Mouse (Mus musculus): ENCODE data around the gene Cep83. TPM values are rescaled to one million over a fixed set of nuclear protein-coding genes. Genes with fewer than 3 reads are reported as not detected.
"Not testable (repeated sequence)": the region's sequence is repeated elsewhere in the genome, so short reads cannot be mapped to it uniquely, and the experiment has no call there.

Cep83 gene
- total RNA-seq (2015; ENCODE audit: low replicate concordance) (15.9 and 34.0 TPM in 2 replicates), total RNA-seq (2017; ENCODE audit: low replicate concordance) (40.9 and 56.0 TPM in 2 replicates)

DNA sequence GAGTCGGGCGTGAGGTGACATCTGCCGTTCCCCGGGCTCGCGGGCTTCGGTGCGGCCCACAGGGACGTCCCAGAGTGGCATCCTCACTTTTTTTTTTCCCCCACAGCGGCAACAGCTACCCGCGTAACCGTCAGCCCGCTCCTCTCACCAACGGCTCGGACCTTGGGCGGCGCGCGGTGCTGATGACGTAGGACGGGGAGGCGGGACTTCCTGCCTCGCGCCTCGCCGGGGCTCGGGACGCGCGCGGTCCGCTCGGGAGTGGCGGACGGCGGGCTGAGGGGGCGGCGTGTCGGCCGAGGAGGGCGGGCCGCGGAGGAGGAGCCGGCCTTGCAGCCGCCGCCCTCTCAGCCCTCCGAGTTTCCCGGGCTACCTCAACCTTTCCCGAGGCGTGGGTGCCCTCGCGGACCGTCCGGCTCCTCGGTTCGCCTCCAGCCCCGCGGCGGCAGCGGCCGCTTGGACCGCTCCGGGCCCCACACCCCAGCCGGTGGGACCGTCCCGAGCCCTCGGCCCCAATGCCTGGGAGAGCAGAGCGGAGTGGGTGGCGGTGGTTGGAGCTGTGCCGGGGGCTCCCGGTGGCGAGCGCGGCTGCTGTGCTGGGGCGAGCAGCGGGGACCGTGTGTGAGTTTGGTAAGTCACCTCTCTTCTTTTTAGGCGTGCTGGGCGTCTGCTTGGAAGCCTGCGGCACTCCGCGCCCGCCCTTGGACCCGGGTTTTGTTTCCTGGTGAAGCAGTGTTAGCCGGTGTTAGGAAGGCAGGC lies at the start of gene Cep83:
Gene Cep83 (plus strand): TSS at position 235 of the 756 bp plus-strand sequence.
- ATAC-seq (replicated peaks; ENCODE audit: low FRiP score, poor library complexity, severe bottlenecking) = peak; percentile 90

DNA sequence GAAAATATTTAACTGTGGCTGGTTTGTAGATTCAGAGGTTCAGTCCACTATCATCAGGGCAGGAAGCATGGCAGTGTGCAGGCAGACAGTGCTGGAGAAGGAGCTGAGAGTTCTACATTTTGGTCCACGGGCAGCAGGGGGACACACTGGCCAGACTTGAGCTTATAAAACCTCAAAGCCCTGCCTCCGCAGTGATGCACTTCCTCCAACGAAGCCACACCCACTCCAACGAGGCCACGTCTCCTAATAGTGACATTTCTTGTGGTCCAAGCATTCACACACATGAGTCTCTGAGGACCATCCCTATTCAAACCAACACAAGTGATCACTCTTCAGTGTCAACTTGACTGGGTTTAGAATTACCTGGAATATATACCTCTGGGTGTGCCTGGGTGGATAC lies 49.2 kb upstream of the Cep83 start:
- no peak for ATAC-seq (replicated peaks; ENCODE audit: low FRiP score, poor library complexity, severe bottlenecking)

DNA sequence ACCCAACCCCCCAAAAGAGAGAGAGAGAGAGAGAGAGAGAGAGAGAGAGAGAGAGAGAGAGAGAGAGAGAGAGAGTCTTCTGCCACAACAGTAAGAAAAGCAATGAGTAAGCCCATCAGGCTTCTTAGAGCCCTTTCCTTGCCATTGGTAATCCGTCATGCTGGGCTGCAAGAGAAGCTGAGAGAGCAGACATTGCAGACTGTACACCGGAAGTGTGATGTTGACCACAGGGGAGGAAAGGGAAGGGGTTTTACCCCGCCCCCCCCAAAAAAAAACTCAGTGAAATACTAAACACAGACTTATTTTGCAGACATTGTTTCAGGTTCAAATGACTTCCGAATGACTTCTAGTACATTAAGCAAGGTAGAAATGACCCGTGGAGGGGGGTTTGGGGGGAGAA lies 48.4 kb upstream of the Cep83 start:
- no peak for ATAC-seq (replicated peaks; ENCODE audit: low FRiP score, poor library complexity, severe bottlenecking)

DNA sequence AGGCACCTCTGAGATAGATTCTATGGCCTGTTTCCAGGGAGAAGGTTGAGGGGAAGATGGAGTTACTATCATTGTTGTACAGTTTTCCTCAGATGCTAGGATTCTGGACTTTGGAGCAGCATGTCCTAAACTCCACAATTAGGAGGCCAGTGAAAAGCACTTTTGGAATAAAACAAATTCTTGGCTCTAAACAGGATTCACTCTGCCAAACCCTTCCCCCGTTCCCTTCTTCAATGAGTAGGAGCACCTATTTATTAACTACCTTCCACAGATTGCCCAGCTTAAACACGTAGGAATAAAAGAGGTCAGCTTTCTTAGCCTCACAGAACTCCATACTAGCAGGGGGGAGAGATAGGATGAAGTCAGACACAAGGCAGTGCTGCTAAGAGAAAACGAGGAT lies 24.4 kb upstream of the Cep83 start:
- no peak for ATAC-seq (replicated peaks; ENCODE audit: low FRiP score, poor library complexity, severe bottlenecking)

DNA sequence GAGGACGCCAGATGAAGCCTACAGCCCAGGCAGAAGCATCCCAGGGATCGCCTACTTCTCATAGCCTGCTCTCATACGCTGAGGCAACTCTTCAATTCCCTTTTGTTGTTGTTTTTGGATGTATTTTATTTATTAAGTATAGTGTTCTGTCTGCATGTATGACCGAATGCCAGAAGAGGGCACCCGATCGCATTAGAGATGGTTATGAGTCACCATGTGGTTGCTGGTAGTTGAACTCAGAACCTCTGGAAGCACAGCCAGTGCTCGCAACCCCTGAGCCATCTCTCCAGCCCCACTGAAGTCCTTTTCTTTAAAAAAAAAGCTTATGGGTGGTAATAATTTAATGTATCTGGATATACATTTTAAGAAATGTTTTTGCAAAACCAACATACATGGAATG lies 24.0 kb upstream of the Cep83 start:
- ATAC-seq (replicated peaks; ENCODE audit: low FRiP score, poor library complexity, severe bottlenecking) = no peak

DNA sequence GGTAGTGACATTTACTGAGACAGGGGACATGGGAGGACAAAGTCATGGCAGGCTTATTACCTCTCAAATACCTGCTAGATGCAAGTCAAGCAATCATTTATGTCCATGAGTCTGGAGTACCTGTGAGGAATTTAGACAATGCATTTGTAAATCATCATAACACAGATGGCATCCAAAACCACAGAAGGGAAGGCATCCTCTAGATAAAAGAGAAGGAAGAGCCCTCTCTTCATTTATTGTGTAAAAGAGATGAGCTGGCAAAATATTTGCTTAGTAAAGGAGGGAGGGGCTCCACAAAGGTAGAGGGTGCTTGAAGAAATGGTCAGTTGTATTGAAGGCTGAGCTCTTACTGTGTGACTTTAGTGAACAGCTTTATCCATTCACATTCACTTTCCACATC lies 20.3 kb upstream of the Cep83 start:
- ATAC-seq (replicated peaks; ENCODE audit: low FRiP score, poor library complexity, severe bottlenecking) = no peak

DNA sequence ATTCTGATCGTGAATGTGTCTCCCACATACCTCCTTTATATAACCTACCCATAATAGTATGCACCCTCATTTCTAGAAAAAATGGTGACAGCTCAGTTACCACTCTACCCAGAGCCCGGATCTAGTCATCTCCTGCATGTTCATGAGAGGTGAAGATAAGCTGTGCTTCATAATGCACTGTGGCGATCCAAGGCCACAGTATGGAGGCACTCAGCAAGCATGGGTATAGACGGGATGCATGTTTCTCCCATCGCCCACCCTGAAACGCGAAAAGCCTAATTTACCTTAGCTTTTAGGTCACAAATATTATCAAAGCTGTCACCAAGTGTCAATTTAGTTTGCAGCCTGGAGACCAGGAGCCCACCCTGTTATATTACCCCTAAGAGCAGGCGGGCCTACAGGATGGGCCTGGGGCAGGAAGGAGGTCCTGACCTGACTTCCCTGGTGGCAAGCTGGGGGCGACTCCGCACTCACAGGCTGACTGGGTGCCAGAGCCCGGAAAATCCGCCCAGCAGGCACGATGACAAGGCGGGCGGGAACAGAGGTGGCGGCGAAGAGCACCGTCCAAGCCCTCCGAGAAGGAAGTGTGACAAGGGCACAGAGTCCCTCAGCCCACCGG lies 544 bp upstream of the Cep83 start:
- peak; percentile 86 for ATAC-seq (replicated peaks; ENCODE audit: low FRiP score, poor library complexity, severe bottlenecking)

DNA sequence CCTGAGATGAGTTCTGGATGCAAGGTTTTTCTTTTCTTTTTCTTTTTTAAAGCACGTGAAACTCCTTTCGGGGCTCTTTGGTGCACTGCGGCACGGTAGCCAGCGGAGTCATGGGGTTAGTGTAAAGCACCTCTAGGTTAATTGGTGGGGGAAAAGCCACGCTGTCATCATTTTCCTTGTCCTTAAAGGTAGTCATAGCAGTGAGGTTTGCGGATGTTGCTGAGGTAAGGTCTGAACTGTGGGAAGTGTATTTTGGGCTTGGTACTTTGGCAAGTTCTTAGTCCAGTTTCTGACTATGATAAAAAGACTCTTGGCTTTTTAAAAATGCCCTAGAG lies 689 bp downstream of the Cep83 start:
- peak; percentile 8; the same call in 1 of the 2 replicates for ATAC-seq (replicated peaks; ENCODE audit: low FRiP score, poor library complexity, severe bottlenecking)

DNA sequence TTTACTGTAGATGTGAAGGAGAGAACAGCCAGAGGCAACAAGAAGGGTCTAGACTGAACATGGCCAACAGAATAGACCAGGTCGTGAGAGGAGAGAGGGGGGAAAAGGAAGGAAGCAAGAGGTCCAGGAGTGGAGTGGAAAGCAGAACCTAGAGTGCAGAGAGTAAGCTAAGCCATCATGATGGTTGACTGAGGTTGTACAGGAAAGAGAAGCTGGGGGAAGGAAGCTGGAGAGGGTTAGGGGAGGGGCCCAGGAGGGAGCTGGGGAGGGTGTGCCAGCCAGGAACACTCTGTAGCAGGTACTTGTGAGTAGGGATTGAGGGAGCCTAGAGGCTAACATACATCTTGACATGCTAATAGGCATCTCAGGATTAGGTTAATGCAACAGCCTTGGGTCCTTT lies 1.9 kb downstream of the Cep83 start:
- ATAC-seq (replicated peaks; ENCODE audit: low FRiP score, poor library complexity, severe bottlenecking) = no peak

DNA sequence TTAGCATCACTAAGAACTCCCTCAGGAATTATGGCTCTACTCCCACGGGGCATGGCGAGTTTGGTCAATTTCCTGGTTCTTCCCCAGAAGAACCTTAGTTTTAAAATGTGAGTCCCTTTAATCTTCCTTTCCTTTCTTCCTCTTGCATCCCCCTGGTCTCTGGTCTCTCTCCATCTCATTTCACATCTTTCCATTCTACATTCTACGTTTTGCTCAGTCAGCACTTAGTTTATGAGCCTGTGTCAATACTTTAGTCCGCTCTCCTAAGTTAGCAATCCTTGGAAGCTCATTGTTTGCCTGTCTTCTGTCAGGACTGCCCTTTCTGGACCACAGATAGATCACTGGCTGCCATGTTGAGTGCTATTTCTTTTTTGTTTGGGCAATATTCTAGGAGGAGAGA lies 3.7 kb downstream of the Cep83 start:
- no peak for ATAC-seq (replicated peaks; ENCODE audit: low FRiP score, poor library complexity, severe bottlenecking)

DNA sequence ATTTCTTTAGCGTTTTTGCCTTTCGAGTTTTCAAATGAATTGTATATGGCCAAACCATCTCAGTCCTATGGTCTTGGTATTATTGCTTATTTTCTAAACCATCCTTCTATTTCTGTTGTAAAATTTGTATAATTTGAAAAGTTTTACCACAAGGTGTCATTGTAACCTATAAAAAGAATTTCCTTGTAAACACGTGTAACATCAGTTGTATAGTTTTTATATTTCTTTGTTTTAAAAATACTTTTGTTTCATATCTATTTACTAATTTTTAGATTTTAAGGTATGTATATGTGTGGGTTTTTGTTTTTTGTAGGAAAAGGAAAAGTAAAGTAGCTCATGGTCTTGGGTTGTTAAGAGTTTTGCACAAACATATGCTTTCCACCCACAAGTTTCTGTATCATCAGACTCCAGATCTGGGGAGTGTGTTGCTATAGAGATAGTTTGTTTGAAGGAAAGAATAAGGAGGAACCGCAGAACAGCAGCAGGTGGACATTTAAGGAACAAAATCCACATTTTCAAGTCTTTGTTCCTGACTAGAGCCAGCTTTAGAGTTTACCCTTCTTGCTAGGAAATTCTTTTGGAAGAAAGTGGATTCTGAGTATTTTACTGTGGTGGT lies 17.3 kb downstream of the Cep83 start:
- ATAC-seq (replicated peaks; ENCODE audit: low FRiP score, poor library complexity, severe bottlenecking) = no peak

DNA sequence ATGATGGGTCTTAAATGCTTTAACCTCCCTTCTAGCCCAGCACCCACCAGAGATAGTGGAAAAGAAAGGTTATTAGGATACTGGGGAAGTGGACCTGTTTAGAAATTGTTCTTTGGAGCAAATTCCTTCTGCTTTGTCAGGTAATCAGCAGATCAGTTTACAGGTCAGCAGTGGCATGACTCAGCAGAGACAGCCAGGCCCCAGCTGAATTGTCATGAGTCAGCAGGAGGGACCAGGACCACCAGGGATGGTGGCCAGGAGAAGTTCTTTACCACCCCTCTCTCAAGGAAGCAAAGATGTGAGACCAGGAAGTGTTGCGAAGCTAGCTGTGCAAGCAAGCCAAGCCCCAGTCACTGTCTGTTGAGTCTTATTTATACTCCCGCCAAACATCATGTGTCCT lies 18.2 kb downstream of the Cep83 start:
- ATAC-seq (replicated peaks; ENCODE audit: low FRiP score, poor library complexity, severe bottlenecking) = 0 out of 2 replicates have a peak, but pooled peaks have one; percentile 42

DNA sequence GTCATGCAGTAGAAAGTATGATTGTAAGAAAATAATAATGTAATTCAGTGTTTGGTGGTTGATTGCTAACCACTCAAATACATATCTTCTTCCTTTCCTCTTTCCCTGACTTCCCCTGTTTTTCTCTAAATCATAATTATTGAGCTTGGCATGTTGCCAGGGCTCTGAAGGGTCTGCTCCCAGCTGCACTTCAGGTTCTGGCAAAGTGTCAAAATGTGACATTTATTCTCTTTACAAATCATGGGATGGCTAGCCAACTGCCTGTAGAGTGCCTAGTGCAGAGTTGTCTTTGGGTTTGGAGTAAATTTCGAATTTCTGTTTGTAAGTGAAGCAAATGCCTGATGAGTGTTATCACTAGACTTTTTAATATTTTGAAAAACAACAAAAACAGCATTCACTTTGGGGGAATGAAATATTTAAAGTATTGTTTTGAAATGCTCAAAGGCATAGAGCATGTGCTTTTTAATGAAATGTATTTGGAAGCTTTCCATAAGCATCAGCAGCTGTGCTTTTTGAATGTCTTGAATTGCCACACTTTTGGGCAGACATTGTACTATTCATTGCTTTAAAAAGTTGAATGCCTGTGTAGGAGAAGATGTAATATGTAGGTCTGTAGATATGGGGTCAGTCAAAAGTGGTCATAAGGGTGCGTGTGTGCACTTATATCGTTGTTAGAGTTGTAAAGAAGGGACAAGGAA lies 21.3 kb downstream of the Cep83 start:
- ATAC-seq (replicated peaks; ENCODE audit: low FRiP score, poor library complexity, severe bottlenecking) = no peak

DNA sequence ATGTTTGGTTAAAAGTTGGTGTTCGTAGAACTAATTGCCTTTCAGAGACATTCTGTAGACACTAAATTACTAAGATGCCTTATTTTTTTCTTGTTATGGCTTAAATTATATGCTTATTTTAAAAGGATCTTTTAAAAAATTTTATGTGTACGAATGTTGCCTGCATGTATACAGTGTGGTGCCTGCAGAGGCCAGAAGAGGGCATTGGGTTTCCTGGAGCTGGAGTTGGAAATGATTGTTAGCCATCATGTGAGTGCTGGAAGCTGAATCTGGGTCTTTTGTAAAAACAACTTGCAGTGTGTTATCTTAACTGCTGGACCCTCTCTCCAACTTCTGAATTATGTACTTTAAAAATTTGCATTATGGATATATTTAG lies 21.9 kb downstream of the Cep83 start:
- no peak for ATAC-seq (replicated peaks; ENCODE audit: low FRiP score, poor library complexity, severe bottlenecking)

DNA sequence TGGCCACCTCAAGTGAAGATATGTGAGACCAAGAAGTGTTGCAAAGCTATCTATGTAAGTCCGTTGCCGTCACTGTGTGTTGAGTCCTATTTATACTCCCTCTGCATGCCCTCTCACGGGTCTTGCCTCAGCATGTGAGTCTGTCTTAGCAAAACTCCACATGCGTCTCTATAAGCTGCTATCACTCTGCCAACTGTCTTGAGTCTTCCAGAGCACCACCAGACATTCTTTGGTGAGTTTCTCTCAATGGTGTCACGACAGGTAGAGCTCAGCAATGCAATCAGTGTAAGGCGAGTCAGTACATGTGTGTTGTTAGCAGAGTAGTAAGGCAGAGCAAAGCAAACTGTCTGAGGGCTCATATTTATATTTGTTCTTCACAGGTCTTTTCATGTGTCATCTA lies 31.8 kb downstream of the Cep83 start:
- ATAC-seq (replicated peaks; ENCODE audit: low FRiP score, poor library complexity, severe bottlenecking) = no peak

DNA sequence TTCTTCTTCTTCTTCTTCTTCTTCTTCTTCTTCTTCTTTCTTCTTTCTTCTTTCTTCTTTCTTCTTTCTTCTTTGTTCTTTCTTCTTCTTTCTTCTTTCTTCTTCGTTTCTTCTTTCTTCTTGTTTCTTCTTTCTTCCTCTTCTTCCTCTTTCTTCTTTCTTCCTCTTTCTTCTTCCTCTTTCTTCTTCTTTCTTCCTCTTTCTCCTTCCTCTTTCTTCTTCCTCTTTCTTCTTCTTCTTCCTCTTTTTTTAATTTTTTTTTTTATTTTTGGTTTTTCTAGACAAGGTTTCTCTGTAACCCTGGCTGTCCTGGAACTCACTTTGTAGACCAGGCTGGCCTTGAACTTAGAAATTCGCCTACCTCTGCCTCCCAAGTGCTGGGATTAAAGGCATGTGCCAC lies 39.6 kb downstream of the Cep83 start:
- ATAC-seq (replicated peaks; ENCODE audit: low FRiP score, poor library complexity, severe bottlenecking) = not testable (repeated sequence)

DNA sequence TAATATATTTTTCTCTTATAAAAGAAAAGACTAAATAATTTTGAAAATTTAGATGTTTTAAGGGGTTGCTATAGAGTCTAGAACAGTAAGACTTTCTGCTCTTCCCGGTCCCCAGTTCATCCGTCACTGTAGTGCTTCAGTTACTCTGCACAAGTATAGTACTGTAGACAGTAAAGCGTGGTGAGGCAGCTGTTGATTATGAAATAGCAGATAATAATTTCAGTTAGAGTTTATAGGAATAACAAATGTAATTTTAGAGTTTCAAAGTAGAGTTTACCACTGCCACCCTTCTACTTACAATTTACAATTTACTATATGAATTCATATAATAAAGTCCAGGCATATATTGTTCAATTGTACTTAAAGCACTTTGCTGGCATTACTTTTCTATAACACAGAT lies 42.0 kb downstream of the Cep83 start:
- ATAC-seq (replicated peaks; ENCODE audit: low FRiP score, poor library complexity, severe bottlenecking) = no peak

DNA sequence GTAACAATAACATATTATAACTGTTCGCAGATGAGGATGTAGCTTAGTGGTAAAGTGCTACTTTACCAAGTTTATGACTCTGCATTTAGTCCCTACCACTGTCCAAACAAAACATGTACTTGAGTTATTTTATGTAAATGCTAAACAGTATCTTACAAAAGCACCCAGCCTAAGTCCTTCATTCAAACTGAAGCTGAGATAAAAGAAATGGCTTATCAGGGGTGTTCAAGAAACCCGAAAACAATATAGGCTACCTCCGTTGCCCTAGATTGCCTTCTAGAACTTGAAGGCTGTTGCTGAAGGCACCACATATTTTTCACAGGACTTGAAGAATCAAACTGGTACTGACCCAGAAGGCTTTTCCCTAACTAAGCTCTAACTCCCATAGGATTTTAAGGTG lies 46.4 kb downstream of the Cep83 start:
- ATAC-seq (replicated peaks; ENCODE audit: low FRiP score, poor library complexity, severe bottlenecking) = 0 out of 2 replicates have a peak, but pooled peaks have one; percentile 41

DNA sequence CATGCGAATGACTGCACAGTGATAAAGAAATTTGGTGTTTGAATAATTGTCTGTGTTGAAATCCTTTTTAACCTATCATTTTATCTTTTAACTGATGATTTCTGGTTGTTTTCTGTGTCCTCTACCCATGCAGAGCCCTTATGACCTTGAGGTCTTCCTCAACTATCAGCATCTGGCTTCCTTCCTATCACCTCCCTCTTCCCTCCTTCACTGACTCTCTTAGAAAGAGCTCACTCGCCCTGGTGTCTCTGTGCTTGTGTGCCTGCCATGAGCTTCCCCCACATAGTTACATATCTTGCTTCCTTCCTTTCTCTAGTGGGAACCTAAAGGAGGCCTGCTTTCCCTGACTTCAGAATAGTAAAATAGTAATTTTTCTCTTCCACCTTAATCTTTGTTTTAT lies 51.8 kb downstream of the Cep83 start:
- no peak for ATAC-seq (replicated peaks; ENCODE audit: low FRiP score, poor library complexity, severe bottlenecking)

DNA sequence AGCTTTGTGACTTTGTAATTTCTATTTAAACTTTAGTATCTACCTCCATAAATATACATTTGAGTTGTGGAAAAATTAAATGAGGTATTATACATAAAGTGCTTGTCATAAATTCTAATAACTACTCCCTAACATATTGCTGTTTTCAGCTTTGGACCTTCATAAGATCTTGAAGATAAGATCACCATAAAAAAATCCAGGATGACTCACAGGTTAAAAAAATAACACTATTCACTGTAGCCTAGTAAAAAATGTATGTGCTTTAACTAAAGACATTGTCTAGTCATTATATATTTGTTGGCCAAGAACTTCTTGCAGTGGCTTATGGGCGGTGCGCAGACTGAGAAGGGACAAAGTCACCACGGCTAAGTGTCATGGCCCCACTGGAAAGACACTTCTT lies 53.0 kb downstream of the Cep83 start:
- ATAC-seq (replicated peaks; ENCODE audit: low FRiP score, poor library complexity, severe bottlenecking) = no peak

DNA sequence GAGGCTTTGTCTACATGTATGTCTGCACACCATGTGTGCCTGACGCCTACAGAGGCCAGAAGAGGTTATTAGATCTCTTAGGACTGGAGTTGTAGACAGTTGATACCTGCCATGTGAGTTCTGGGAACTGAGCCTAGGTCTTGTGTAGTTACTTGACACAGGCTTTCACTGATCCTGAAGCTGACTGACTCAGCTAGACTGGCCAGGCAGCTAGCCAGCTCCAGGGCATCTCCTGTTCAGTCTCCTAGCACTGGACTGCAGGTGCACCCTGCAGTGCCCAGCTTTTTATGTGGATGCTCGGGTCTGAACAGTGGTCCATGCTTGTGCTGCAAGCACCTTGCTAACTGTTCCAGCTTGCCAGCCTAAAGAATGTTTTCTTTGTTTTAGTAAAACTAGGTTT lies 58.6 kb downstream of the Cep83 start:
- no peak for ATAC-seq (replicated peaks; ENCODE audit: low FRiP score, poor library complexity, severe bottlenecking)

Measured in erythroid progenitor cell, adult 5-6 weeks (primary cell).